ENCODE assay signal across 8 mouse cellular contexts in the genomic region with DNA sequence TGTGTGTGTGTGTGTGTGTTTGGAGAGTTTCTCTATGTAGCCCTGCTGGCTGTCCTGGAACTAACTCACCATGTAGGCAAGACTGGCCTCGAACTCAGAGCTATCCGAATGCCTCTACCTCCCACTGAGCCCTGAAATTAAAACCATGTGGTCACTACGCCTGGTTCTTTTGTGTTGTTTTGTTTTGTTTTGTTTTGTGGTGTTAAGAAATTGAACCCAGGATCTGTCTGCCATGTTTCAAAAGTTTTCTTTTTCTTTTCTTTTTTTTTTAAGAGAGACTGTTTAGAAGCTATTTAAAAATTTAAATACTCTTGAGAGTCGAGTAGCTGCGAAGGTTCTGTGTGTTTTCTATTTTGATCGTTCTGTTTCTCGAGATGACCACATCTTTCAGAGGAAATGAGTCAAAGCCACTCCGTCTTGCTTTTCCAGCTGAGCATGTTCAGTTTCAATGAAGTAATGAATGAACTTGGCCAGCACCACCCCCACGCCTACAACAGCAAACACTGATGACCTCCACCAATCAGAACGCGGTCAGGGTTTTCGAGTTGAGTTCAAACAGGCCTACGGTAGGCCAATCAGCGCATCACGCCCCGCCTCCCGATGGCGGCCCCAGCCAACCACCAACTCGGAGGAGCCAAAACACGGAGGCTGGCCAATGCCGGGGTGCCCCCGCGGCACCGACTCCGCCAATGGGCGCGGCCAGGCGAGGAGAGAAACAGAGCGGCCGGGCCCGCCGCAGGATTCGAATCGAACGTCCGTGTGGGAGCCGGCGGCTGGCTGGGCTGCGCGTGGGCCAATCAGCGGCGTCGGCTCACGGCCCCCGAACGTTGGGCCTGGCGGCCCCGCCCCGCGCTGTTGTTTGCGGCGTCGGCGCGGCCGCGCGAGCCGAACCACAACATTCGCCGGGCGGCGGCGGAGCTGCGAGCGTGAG. TPM values are rescaled to one million over a fixed set of nuclear protein-coding genes. Genes with fewer than 3 reads are reported as not detected.
A peak's percentile ranks its signal among the peaks of the same experiment; 100 is the strongest.
DNase-seq lines count a peak whose midpoint lies in the region; ATAC-seq and TF ChIP-seq lines count a peak whose summit lies in the region.

A gene (plus strand): TSS at position 739 of the 931 bp plus-strand sequence.

- DNase-seq in CD8-positive naive resting alpha-beta T cell, adult 2 months (ENCODE audit: low read depth in 2 of 2, low spot score in 2 of 2) = peak; percentile 98 to 99
- DNase-seq in c-Kit-positive CD71-negative TER-119-negative erythroid progenitor cells, embryonic 14.5 days (ENCODE audit: low read depth) = peak; percentile 99
- peak; percentile 100 for DNase-seq in forebrain, embryonic 10.5 days (ENCODE audit: extremely low spot score, low spot score)
- peak; percentile 99 to 100 for DNase-seq in kidney, postnatal 25 days
- DNase-seq in liver, embryonic 14.5 days (ENCODE audit: low read depth in 3 of 3, low spot score in 3 of 3) = peak; percentile 99 to 100 (median 100)
- DNase-seq in neural tube, embryonic 11.5 days (ENCODE audit: low spot score) = peak; percentile 100
- DNase-seq in stomach, postnatal 0 days (ENCODE audit: low spot score) = peak; percentile 100

- peak within 1 kb of the TSS; percentile 96 for H3K4me3 ChIP-seq in forebrain, embryonic 10.5 days
- H3K4me3 ChIP-seq in heart, embryonic 15.5 days = peak within 1 kb of the TSS; percentile 91
- peak within 1 kb of the TSS; percentile 74 to 98 for H3K4me3 ChIP-seq in liver, embryonic 14.5 days (ENCODE audit: insufficient read depth in 1 of 2, low read depth in 2 of 2, low read length in 2 of 2)
- H3K4me3 ChIP-seq in neural tube, embryonic 11.5 days (ENCODE audit: low read depth, low read length) = peak within 1 kb of the TSS; percentile 95
- H3K4me3 ChIP-seq in stomach, postnatal 0 days (ENCODE audit: low read depth, low read length) = peak within 1 kb of the TSS; percentile 69

- H3K4me2 ChIP-seq in heart, embryonic 15.5 days = peak within 1 kb of the TSS; percentile 73
- H3K4me2 ChIP-seq in liver, embryonic 14.5 days (ENCODE audit: low read depth) = peak within 1 kb of the TSS; percentile 68
- H3K4me2 ChIP-seq in neural tube, embryonic 11.5 days (ENCODE audit: low read depth) = peak within 1 kb of the TSS; percentile 69
- H3K4me2 ChIP-seq in stomach, postnatal 0 days (replicated peaks; ENCODE audit: low read depth) = peak within 1 kb of the TSS; percentile 67

- peak within 1 kb of the TSS; percentile 88 for H3K9ac ChIP-seq in heart, embryonic 15.5 days
- peak within 1 kb of the TSS; percentile 88 for H3K9ac ChIP-seq in liver, embryonic 14.5 days (replicated peaks)
- H3K9ac ChIP-seq in neural tube, embryonic 11.5 days (ENCODE audit: low read length) = peak within 1 kb of the TSS; percentile 93
- H3K9ac ChIP-seq in stomach, postnatal 0 days (ENCODE audit: low read length) = peak within 1 kb of the TSS; percentile 89

- peak within 1 kb of the TSS; percentile 97 for H3K27ac ChIP-seq in forebrain, embryonic 10.5 days
- peak within 1 kb of the TSS; percentile 94 for H3K27ac ChIP-seq in heart, embryonic 15.5 days
- H3K27ac ChIP-seq in liver, embryonic 14.5 days = peak within 1 kb of the TSS; percentile 79
- H3K27ac ChIP-seq in neural tube, embryonic 11.5 days (ENCODE audit: low read depth, low read length) = peak within 1 kb of the TSS; percentile 88
- peak within 1 kb of the TSS; percentile 98 for H3K27ac ChIP-seq in stomach, postnatal 0 days (replicated peaks)

- WGBS in forebrain, embryonic 10.5 days = 2% methylated on average over 66 of the region's 66 CpGs
- 2% methylated on average over 66 of the region's 66 CpGs for WGBS in heart, embryonic 15.5 days
- WGBS in liver, embryonic 14.5 days (ENCODE audit: insufficient replicate concordance) = 3% methylated on average over 60 of the region's 66 CpGs
- 2% methylated on average over 62 of the region's 66 CpGs for WGBS in neural tube, embryonic 11.5 days
- 2% methylated on average over 43 of the region's 66 CpGs for WGBS in stomach, postnatal 0 days

- H3K4me1 ChIP-seq in forebrain, embryonic 10.5 days = peaks cover 71% of the 10 kb centered on the region
- peaks cover 51% of the 10 kb centered on the region for H3K4me1 ChIP-seq in heart, embryonic 15.5 days (replicated peaks)
- peaks cover 32 to 54% of the 10 kb centered on the region in 2 experiments for H3K4me1 ChIP-seq in liver, embryonic 14.5 days (replicated peaks; ENCODE audit: control insufficient read depth in 2 of 2, insufficient read depth in 2 of 2, low read length in 1 of 2)
- H3K4me1 ChIP-seq in neural tube, embryonic 11.5 days (ENCODE audit: control insufficient read depth, insufficient read depth, low read length) = peaks cover 11% of the 10 kb centered on the region
- H3K4me1 ChIP-seq in stomach, postnatal 0 days (replicated peaks; ENCODE audit: control insufficient read depth, insufficient read depth) = peaks cover 11% of the 10 kb centered on the region

- peaks cover 22% of the 10 kb centered on the region for H3K27me3 ChIP-seq in forebrain, embryonic 10.5 days (ENCODE audit: poor library complexity, severe bottlenecking)
- H3K27me3 ChIP-seq in heart, embryonic 15.5 days = no peaks in the 10 kb centered on the region
- no peaks in the 10 kb centered on the region for H3K27me3 ChIP-seq in liver, embryonic 14.5 days (ENCODE audit: control insufficient read depth, insufficient read depth, low read length)
- no peaks in the 10 kb centered on the region for H3K27me3 ChIP-seq in neural tube, embryonic 11.5 days (ENCODE audit: control insufficient read depth, insufficient read depth, low read length)
- H3K27me3 ChIP-seq in stomach, postnatal 0 days (ENCODE audit: control insufficient read depth, insufficient read depth, low read length) = no peaks in the 10 kb centered on the region

- TF ChIP-seq CTCF in liver, embryonic 14.5 days (IDR thresholded peaks at IDR 0.05; ENCODE audit: low read depth) = no peak
- TF ChIP-seq CTCF in stomach, postnatal 0 days (IDR thresholded peaks at IDR 0.05; ENCODE audit: low read depth) = no peak

- peak; percentile 46 for TF ChIP-seq EP300 in liver, embryonic 14.5 days (IDR thresholded peaks at IDR 0.05; ENCODE audit: low read depth)
- peak; percentile 92 for TF ChIP-seq EP300 in stomach, postnatal 0 days (optimal IDR thresholded peaks at IDR 0.05)

- peaks cover 30% of the 10 kb centered on the region for H3K36me3 ChIP-seq in forebrain, embryonic 10.5 days (replicated peaks)
- peaks cover 5% of the 10 kb centered on the region for H3K36me3 ChIP-seq in heart, embryonic 15.5 days
- peaks cover 22% of the 10 kb centered on the region for H3K36me3 ChIP-seq in liver, embryonic 14.5 days (replicated peaks; ENCODE audit: control insufficient read depth, insufficient read depth, low read depth)
- peaks cover 8% of the 10 kb centered on the region; the same call in 1 of the 2 replicates for H3K36me3 ChIP-seq in neural tube, embryonic 11.5 days (ENCODE audit: control insufficient read depth, insufficient read depth, low read length)
- H3K36me3 ChIP-seq in stomach, postnatal 0 days (ENCODE audit: control insufficient read depth, insufficient read depth, low read length) = no peaks in the 10 kb centered on the region; the same call in 1 of the 2 replicates

- peak; percentile 96 for ATAC-seq in heart, embryonic 15.5 days (replicated peaks; ENCODE audit: insufficient number of reproducible peaks, insufficient read depth, low FRiP score, low read depth)
- peak; percentile 93 for ATAC-seq in liver, embryonic 14.5 days (ENCODE audit: insufficient read depth)
- peak; percentile 97 for ATAC-seq in neural tube, embryonic 11.5 days (ENCODE audit: insufficient read depth, low FRiP score, low TSS enrichment)
- peak; percentile 93 for ATAC-seq in stomach, postnatal 0 days (ENCODE audit: low FRiP score, low TSS enrichment)

- no peaks in the 10 kb centered on the region for H3K9me3 ChIP-seq in forebrain, embryonic 10.5 days
- no peaks in the 10 kb centered on the region for H3K9me3 ChIP-seq in heart, embryonic 15.5 days (replicated peaks)
- no peaks in the 10 kb centered on the region for H3K9me3 ChIP-seq in liver, embryonic 14.5 days (ENCODE audit: control insufficient read depth, low read length)
- H3K9me3 ChIP-seq in neural tube, embryonic 11.5 days (ENCODE audit: control insufficient read depth, low read length) = no peaks in the 10 kb centered on the region
- no peaks in the 10 kb centered on the region for H3K9me3 ChIP-seq in stomach, postnatal 0 days (ENCODE audit: control insufficient read depth, low read length)

RNA-seq across cellular contexts. Expression of the gene that starts here (rescaled TPM):
- 31.6 and 33.1 TPM in 2 replicates for polyA plus RNA-seq in forebrain, embryonic 10.5 days (2016; fragmentation: Nextera tagmentation; extraction: Ambion mirVana)
- polyA plus RNA-seq in heart, embryonic 15.5 days (2015; fragmentation: Nextera tagmentation; extraction: Ambion mirVana) = 29.3 and 32.5 TPM in 2 replicates
- polyA plus RNA-seq in liver, embryonic 14.5 days (2012; rRNA removed) = 58.9 and 70.9 TPM in 2 replicates
- 50.3 and 55.4 TPM in 2 replicates for polyA plus RNA-seq in liver, embryonic 14.5 days (2014; fragmentation: Nextera tagmentation; extraction: Ambion mirVana)
- polyA plus RNA-seq in neural tube, embryonic 11.5 days (2014; fragmentation: Nextera tagmentation; extraction: Ambion mirVana) = 90.3 and 92.4 TPM in 2 replicates
- polyA plus RNA-seq in stomach, postnatal 0 days (2015; fragmentation: Nextera tagmentation; extraction: Ambion mirVana) = 35.4 and 35.7 TPM in 2 replicates

Comparison
In these comparisons a context has a peak if more than half of its experiments do, and no peak if none do; other contexts are left out.
1. Peak in every context shown above with its lines: DNase-seq, ATAC-seq, H3K4me3 ChIP-seq and H3K27ac ChIP-seq.